Mouse (Mus musculus): ENCODE results near the gene Gm15319. TPM values are rescaled to one million over a fixed set of nuclear protein-coding genes. Genes with fewer than 3 reads are reported as not detected.
"Not testable (repeated sequence)": the region's sequence is repeated elsewhere in the genome, so short reads cannot be mapped to it uniquely, and the experiment has no call there.

Gm15319 gene
- polyA plus RNA-seq, 1 experiment from 2014 or later, result not detected

GRCm38 (mm10) chr8:20302759-20303158 lies 60.3 kb downstream of the Gm15319 start:
- H3K4me1 ChIP-seq (replicated peaks; ENCODE audit: control insufficient read depth, insufficient read depth, low read length); H3K4me3 ChIP-seq (replicated peaks; ENCODE audit: low read length); H3K27ac ChIP-seq (ENCODE audit: low read length); H3K4me2 ChIP-seq (ENCODE audit: low read length); H3K9ac ChIP-seq (replicated peaks; ENCODE audit: low read depth, low read length); H3K9me3 ChIP-seq (ENCODE audit: control insufficient read depth, low read length); H3K27me3 ChIP-seq (replicated peaks; ENCODE audit: control insufficient read depth, insufficient read depth, low read length); ATAC-seq; H3K36me3 ChIP-seq (ENCODE audit: control insufficient read depth, insufficient read depth): not testable (repeated sequence)
- WGBS, result 96% methylated on average over 5 of the region's 6 CpGs

GRCm38 (mm10) chr8:20300042-20300441 lies 63.0 kb downstream of the Gm15319 start:
- H3K4me3 ChIP-seq (replicated peaks; ENCODE audit: low read length); H3K36me3 ChIP-seq (ENCODE audit: control insufficient read depth, insufficient read depth); H3K4me2 ChIP-seq (ENCODE audit: low read length); H3K4me1 ChIP-seq (replicated peaks; ENCODE audit: control insufficient read depth, insufficient read depth, low read length); H3K9me3 ChIP-seq (ENCODE audit: control insufficient read depth, low read length); H3K27ac ChIP-seq (ENCODE audit: low read length); H3K9ac ChIP-seq (replicated peaks; ENCODE audit: low read depth, low read length); H3K27me3 ChIP-seq (replicated peaks; ENCODE audit: control insufficient read depth, insufficient read depth, low read length); ATAC-seq: not testable (repeated sequence)
- WGBS, result 78% methylated on average over 4 of the region's 4 CpGs

GRCm38 (mm10) chr8:20297939-20298505 lies 65.0 kb downstream of the Gm15319 start:
- not testable (repeated sequence) for H3K27me3 ChIP-seq (replicated peaks; ENCODE audit: control insufficient read depth, insufficient read depth, low read length); H3K36me3 ChIP-seq (ENCODE audit: control insufficient read depth, insufficient read depth); ATAC-seq; H3K9ac ChIP-seq (replicated peaks; ENCODE audit: low read depth, low read length); H3K27ac ChIP-seq (ENCODE audit: low read length); H3K4me2 ChIP-seq (ENCODE audit: low read length); H3K4me3 ChIP-seq (replicated peaks; ENCODE audit: low read length); H3K4me1 ChIP-seq (replicated peaks; ENCODE audit: control insufficient read depth, insufficient read depth, low read length); H3K9me3 ChIP-seq (ENCODE audit: control insufficient read depth, low read length)
- WGBS, result 85% methylated on average over 12 of the region's 13 CpGs

GRCm38 (mm10) chr8:20296803-20297702 lies 66.0 kb downstream of the Gm15319 start:
- peak overlapping the region; percentile 47; the same call in 1 of the 2 replicates for H3K27ac ChIP-seq (ENCODE audit: low read length)
- WGBS, result 12% methylated on average over 57 of the region's 73 CpGs
- not testable (repeated sequence) for H3K36me3 ChIP-seq (ENCODE audit: control insufficient read depth, insufficient read depth); H3K27me3 ChIP-seq (replicated peaks; ENCODE audit: control insufficient read depth, insufficient read depth, low read length); H3K4me1 ChIP-seq (replicated peaks; ENCODE audit: control insufficient read depth, insufficient read depth, low read length); H3K9me3 ChIP-seq (ENCODE audit: control insufficient read depth, low read length)
- H3K4me2 ChIP-seq (ENCODE audit: low read length), result peak overlapping the region; percentile 57
- peak overlapping the region; percentile 87 for H3K9ac ChIP-seq (replicated peaks; ENCODE audit: low read depth, low read length)
- peak; percentile 99 for ATAC-seq
- peak overlapping the region; percentile 57 for H3K4me3 ChIP-seq (replicated peaks; ENCODE audit: low read length)

GRCm38 (mm10) chr8:20295881-20296280 lies 67.1 kb downstream of the Gm15319 start:
- not testable (repeated sequence) for H3K4me2 ChIP-seq (ENCODE audit: low read length); ATAC-seq; H3K9ac ChIP-seq (replicated peaks; ENCODE audit: low read depth, low read length); H3K36me3 ChIP-seq (ENCODE audit: control insufficient read depth, insufficient read depth); H3K27me3 ChIP-seq (replicated peaks; ENCODE audit: control insufficient read depth, insufficient read depth, low read length); H3K4me3 ChIP-seq (replicated peaks; ENCODE audit: low read length); H3K27ac ChIP-seq (ENCODE audit: low read length); H3K4me1 ChIP-seq (replicated peaks; ENCODE audit: control insufficient read depth, insufficient read depth, low read length); H3K9me3 ChIP-seq (ENCODE audit: control insufficient read depth, low read length)
- 86% methylated on average over 2 of the region's 4 CpGs for WGBS

GRCm38 (mm10) chr8:20294826-20295225 lies 68.2 kb downstream of the Gm15319 start:
- 93% methylated on average over 3 of the region's 4 CpGs for WGBS
- not testable (repeated sequence) for H3K36me3 ChIP-seq (ENCODE audit: control insufficient read depth, insufficient read depth); ATAC-seq; H3K9me3 ChIP-seq (ENCODE audit: control insufficient read depth, low read length); H3K27me3 ChIP-seq (replicated peaks; ENCODE audit: control insufficient read depth, insufficient read depth, low read length); H3K4me1 ChIP-seq (replicated peaks; ENCODE audit: control insufficient read depth, insufficient read depth, low read length); H3K4me3 ChIP-seq (replicated peaks; ENCODE audit: low read length); H3K4me2 ChIP-seq (ENCODE audit: low read length); H3K9ac ChIP-seq (replicated peaks; ENCODE audit: low read depth, low read length); H3K27ac ChIP-seq (ENCODE audit: low read length)

- ATAC-seq; H3K27me3 ChIP-seq (replicated peaks; ENCODE audit: control insufficient read depth, insufficient read depth, low read length); H3K9ac ChIP-seq (replicated peaks; ENCODE audit: low read depth, low read length); H3K9me3 ChIP-seq (ENCODE audit: control insufficient read depth, low read length); H3K27ac ChIP-seq (ENCODE audit: low read length); H3K4me1 ChIP-seq (replicated peaks; ENCODE audit: control insufficient read depth, insufficient read depth, low read length); H3K4me2 ChIP-seq (ENCODE audit: low read length); H3K36me3 ChIP-seq (ENCODE audit: control insufficient read depth, insufficient read depth); H3K4me3 ChIP-seq (replicated peaks; ENCODE audit: low read length): not testable (repeated sequence)
These were observed 69.0 kb downstream of the Gm15319 start for GRCm38 (mm10) chr8:20293966-20294365.

GRCm38 (mm10) chr8:20290015-20290414 lies 73.0 kb downstream of the Gm15319 start:
- not testable (repeated sequence) for H3K27ac ChIP-seq (ENCODE audit: low read length); H3K36me3 ChIP-seq (ENCODE audit: control insufficient read depth, insufficient read depth); H3K9me3 ChIP-seq (ENCODE audit: control insufficient read depth, low read length); H3K9ac ChIP-seq (replicated peaks; ENCODE audit: low read depth, low read length); H3K4me1 ChIP-seq (replicated peaks; ENCODE audit: control insufficient read depth, insufficient read depth, low read length); ATAC-seq; H3K27me3 ChIP-seq (replicated peaks; ENCODE audit: control insufficient read depth, insufficient read depth, low read length); H3K4me3 ChIP-seq (replicated peaks; ENCODE audit: low read length); H3K4me2 ChIP-seq (ENCODE audit: low read length)
- WGBS, result 90% methylated on average over 4 of the region's 8 CpGs

- H3K36me3 ChIP-seq (ENCODE audit: control insufficient read depth, insufficient read depth); H3K9ac ChIP-seq (replicated peaks; ENCODE audit: low read depth, low read length); H3K4me1 ChIP-seq (replicated peaks; ENCODE audit: control insufficient read depth, insufficient read depth, low read length); ATAC-seq; H3K9me3 ChIP-seq (ENCODE audit: control insufficient read depth, low read length); H3K27ac ChIP-seq (ENCODE audit: low read length); H3K4me3 ChIP-seq (replicated peaks; ENCODE audit: low read length); H3K4me2 ChIP-seq (ENCODE audit: low read length); H3K27me3 ChIP-seq (replicated peaks; ENCODE audit: control insufficient read depth, insufficient read depth, low read length): not testable (repeated sequence)
- WGBS, result 74% methylated on average over 1 of the region's 3 CpGs
These were observed 74.1 kb downstream of the Gm15319 start for GRCm38 (mm10) chr8:20288878-20289277.

All from forebrain, embryonic 16.5 days (tissue).